Mouse (Mus musculus) embryonic facial prominence, embryonic 10.5 days (tissue): Measurements from ENCODE around the gene Flt3l. TPM values are rescaled to one million over a fixed set of nuclear protein-coding genes. Genes with fewer than 3 reads are reported as not detected.
"Not testable (repeated sequence)": the region's sequence is repeated elsewhere in the genome, so short reads cannot be mapped to it uniquely, and the experiment has no call there.

Experiments
- DNase-seq: peaks from one replicate; pipeline ENCODE4 v3.0.0-alpha.2; 2017; ENCODE audit warnings: low spot score
- H3K27ac ChIP-seq: fragments of 300-500 bp; sonication (generic); replicated peaks from 2 replicates; pipeline ENCODE4 v1.5.1; 2016; ENCODE audit warnings: mild to moderate bottlenecking
- H3K27me3 ChIP-seq: fragments of 300-500 bp; sonication (generic); replicated peaks from 2 replicates; pipeline ENCODE4 v1.6.1; 2016; ENCODE audit warnings: low read depth, mild to moderate bottlenecking; ENCODE audit not compliant: poor library complexity, severe bottlenecking
- H3K36me3 ChIP-seq: fragments of 300-500 bp; sonication (generic); replicated peaks from 2 replicates; pipeline ENCODE4 v1.6.1; 2016; ENCODE audit warnings: mild to moderate bottlenecking, moderate library complexity
- H3K4me1 ChIP-seq: fragments of 300-500 bp; sonication (generic); 2 replicates; pipeline ENCODE4 v1.6.1; 2016
- H3K4me3 ChIP-seq: fragments of 300-500 bp; sonication (generic); 2 replicates; pipeline ENCODE4 v1.5.1; 2016; ENCODE audit warnings: mild to moderate bottlenecking, moderate library complexity
- H3K9me3 ChIP-seq: fragments of 300-500 bp; sonication (generic); 2 replicates; pipeline ENCODE4 v1.6.1; 2016; ENCODE audit warnings: mild to moderate bottlenecking
- WGBS: fragments of 180-500 bp; shearing (Covaris S2); methylation state at CpG from one replicate; pipeline ENCODE4 v1.1.7; 2016; 5-methylcytosine and 5-hydroxymethylcytosine counted together
- polyA plus RNA-seq: library from polyadenylated mRNA; unstranded; fragments of >200 nt; fragmentation: Nextera tagmentation; extraction: Ambion mirVana; gene quantifications from 2 replicates; pipeline ENCODE4 v1.2.1, GENCODE M21; 2016

Flt3l gene
- polyA plus RNA-seq, 1 experiment from 2014 or later: 1.8 TPM

- H3K4me3 ChIP-seq, H3K36me3 ChIP-seq, H3K27me3 ChIP-seq, DNase-seq, H3K27ac ChIP-seq, H3K9me3 ChIP-seq: not testable (repeated sequence)
- 87% methylated on average over 4 of the region's 4 CpGs for WGBS
- H3K4me1 ChIP-seq: peaks cover 16% of the 10 kb centered on the region
These were observed 26.1 kb downstream of the Flt3l start for GRCm38 (mm10) chr7:45110089-45110488.

DNA sequence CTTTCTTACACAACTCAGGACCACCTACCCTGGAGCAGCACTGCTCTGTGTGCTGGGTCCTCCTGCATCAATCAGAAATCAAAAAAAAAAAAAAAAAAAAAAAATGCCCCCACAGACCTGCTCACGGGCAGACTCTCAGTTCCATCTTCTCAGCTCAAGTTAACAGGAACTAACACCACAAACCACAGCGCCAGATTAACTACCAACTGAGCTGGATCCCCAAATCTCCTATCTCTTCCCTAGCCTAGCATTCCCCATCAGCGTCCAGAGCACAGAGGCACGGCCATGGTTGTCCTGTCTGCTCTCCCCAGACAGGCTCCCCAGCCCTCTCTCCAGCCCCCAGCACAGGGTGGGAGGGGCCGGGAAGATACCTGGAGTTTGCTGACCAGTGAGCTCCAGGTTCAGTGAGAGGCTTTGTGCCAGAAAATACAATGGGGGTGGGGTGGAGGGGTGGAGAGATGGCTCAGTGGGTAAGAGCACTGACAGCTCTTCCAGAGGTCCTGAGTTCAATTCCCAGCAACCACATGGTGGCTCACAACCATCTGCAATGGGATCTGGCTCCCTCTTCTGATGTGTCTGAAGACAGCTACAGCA, 29.1 kb downstream of the Flt3l start:
- no peak overlapping the region for H3K4me3 ChIP-seq
- H3K27ac ChIP-seq: 0 out of 2 replicates have a peak overlapping the region, but pooled peaks have one; percentile 69
- peaks cover 36% of the 10 kb centered on the region for H3K4me1 ChIP-seq
- no peaks in the 10 kb centered on the region for H3K27me3 ChIP-seq
- H3K9me3 ChIP-seq: no peaks in the 10 kb centered on the region
- no peak for DNase-seq
- 56% methylated on average over 5 of the region's 5 CpGs for WGBS
- no peaks in the 10 kb centered on the region for H3K36me3 ChIP-seq

GRCm38 (mm10) chr7:45106441-45106840, 29.8 kb downstream of the Flt3l start:
- 40% methylated on average over 6 of the region's 6 CpGs for WGBS
- DNase-seq: peak; percentile 23
- no peaks in the 10 kb centered on the region for H3K36me3 ChIP-seq
- H3K4me1 ChIP-seq: peaks cover 36% of the 10 kb centered on the region
- H3K4me3 ChIP-seq: 0 out of 2 replicates have a peak overlapping the region, but pooled peaks have one; percentile 16
- no peaks in the 10 kb centered on the region for H3K27me3 ChIP-seq
- H3K27ac ChIP-seq: peak overlapping the region; percentile 69
- no peaks in the 10 kb centered on the region for H3K9me3 ChIP-seq

GRCm38 (mm10) chr7:45105491-45105890, 30.7 kb downstream of the Flt3l start:
- H3K27ac ChIP-seq: no peak overlapping the region
- no peaks in the 10 kb centered on the region for H3K36me3 ChIP-seq
- WGBS: 80% methylated on average over 8 of the region's 8 CpGs

GRCm38 (mm10) chr7:45104941-45105340, 31.3 kb downstream of the Flt3l start:
- no peaks in the 10 kb centered on the region for H3K36me3 ChIP-seq
- H3K4me1 ChIP-seq: peaks cover 36% of the 10 kb centered on the region
- no peaks in the 10 kb centered on the region for H3K27me3 ChIP-seq
- DNase-seq: no peak
- no peak overlapping the region for H3K4me3 ChIP-seq
- H3K27ac ChIP-seq: peak overlapping the region; percentile 44; the same call in 1 of the 2 replicates
- 87% methylated on average over 5 of the region's 5 CpGs for WGBS
- H3K9me3 ChIP-seq: no peaks in the 10 kb centered on the region

More at GRCm38 (mm10) chr7:45105491-45105890, 30.7 kb downstream of the Flt3l start:
- Histone ChIP-seq H3K27me3 (no peaks in the 10 kb centered on the region), H3K4me1 (peaks cover 36% of the 10 kb centered on the region), H3K9me3 (no peaks in the 10 kb centered on the region), H3K4me3 (no peak overlapping the region)
- DNase-seq: no peak

DNA sequence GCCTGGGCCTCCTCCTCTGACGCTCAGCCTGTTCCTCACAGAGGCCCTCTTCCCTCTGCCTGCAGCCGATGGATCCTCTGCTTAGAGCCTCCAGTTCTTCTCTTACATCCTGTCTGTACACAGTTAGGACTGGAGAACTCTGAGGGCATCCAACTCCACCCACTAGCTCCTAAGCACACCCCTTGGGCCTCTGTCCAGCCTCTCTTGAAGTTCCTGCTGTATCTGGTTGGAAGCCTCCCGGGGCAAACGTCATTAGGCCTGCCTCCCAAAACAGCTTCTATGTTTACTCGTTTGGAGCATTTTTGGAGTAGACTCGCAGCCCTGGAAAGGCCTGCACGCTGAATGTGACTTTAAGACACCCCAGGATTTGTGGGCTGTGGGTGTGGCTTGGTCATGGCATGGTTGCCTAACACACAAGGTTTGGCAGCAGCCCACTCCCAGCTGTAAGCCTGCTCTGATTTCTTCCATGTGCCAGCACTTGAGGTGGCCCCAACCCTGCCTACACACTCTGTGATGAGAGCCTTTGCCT, 32.5 kb downstream of the Flt3l start, which contains the start of gene Fcgrt:
Gene Fcgrt, minus strand, starts transcription at position 200 of the 529 bp plus-strand sequence.
- no peaks in the 10 kb centered on the region for H3K27me3 ChIP-seq
- H3K36me3 ChIP-seq: no peaks in the 10 kb centered on the region
- H3K4me1 ChIP-seq: peaks cover 36% of the 10 kb centered on the region
- peak within 1 kb of the TSS; percentile 36 for H3K4me3 ChIP-seq
- DNase-seq: peak; percentile 23
- peak within 1 kb of the TSS; percentile 82 for H3K27ac ChIP-seq
- H3K9me3 ChIP-seq: no peaks in the 10 kb centered on the region
- WGBS: 68% methylated on average over 7 of the region's 7 CpGs

DNA sequence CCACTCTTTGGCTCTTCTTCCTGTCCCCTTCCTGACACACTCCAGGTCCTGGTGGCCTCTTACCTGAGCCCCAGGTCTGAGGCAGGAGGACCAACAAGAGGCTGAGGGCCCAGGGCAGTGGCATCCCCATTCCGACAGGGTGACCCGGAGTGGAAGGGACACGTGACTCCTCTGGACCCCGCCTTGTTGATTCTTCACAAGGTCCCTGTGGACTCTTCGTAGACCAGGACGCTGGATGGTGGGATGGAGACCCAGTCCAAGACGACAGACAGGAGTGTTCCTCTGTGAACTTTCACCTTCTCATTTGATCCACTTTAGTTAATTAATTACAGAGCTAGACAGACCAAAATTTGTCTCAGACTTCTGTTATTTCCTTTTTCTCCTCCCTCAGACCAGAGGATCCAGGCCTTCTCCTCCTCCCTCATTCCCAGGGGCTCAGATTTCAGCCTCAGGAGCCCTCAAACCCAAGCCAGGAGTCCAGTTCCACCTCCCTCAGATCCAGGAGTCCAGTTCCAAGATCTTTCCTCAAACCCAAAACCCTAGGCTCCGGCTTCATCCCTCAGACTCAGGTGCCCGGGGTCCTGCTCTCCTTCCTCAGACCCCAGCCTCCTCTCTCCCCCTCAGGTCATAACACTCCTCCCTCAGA, 33.2 kb downstream of the Flt3l start:
- Histone ChIP-seq H3K9me3 (no peaks in the 10 kb centered on the region), H3K27me3 (no peaks in the 10 kb centered on the region), H3K27ac (peak overlapping the region; percentile 82), H3K4me1 (peaks cover 36% of the 10 kb centered on the region), H3K4me3 (peak overlapping the region; percentile 36), H3K36me3 (no peaks in the 10 kb centered on the region)
- no peak for DNase-seq
- WGBS: 65% methylated on average over 9 of the region's 9 CpGs

DNA sequence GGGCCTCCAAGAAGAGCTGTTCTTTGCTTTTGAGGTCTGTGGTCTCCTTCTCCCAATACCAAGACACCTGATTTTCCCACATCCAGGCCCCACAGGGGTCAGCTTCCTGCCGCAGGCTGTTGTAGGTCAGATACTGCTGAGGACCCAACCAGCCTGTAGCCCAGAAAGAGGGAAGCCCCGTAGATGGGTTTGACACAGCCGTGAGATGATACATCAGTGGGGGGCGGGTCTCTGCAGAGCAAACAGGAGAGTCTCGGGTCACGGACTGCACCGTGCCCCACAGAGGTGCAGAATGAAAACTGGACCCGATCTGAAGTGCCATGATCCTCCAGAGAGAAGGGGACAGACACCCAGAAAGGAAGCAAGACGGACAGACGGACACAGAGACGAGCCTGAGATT, 33.8 kb downstream of the Flt3l start:
- no peak overlapping the region for H3K27ac ChIP-seq
- WGBS: 89% methylated on average over 11 of the region's 11 CpGs
- no peaks in the 10 kb centered on the region for H3K27me3 ChIP-seq

GRCm38 (mm10) chr7:45100046-45100445, 36.2 kb downstream of the Flt3l start:
- Histone ChIP-seq H3K4me1 (peaks cover 26% of the 10 kb centered on the region), H3K9me3 (no peaks in the 10 kb centered on the region), H3K27me3 (no peaks in the 10 kb centered on the region), H3K36me3 (no peaks in the 10 kb centered on the region), H3K4me3 (no peak overlapping the region), H3K27ac (no peak overlapping the region)
- DNase-seq: no peak
- 93% methylated on average over 6 of the region's 6 CpGs for whole genome bisulfite sequencing

More for the DNA sequence above, 33.8 kb downstream of the Flt3l start:
- no peaks in the 10 kb centered on the region for H3K36me3 ChIP-seq
- peaks cover 36% of the 10 kb centered on the region for H3K4me1 ChIP-seq
- no peaks in the 10 kb centered on the region for H3K9me3 ChIP-seq
- DNase-seq: no peak
- 0 out of 2 replicates have a peak overlapping the region, but pooled peaks have one; percentile 2 for H3K4me3 ChIP-seq

- Histone ChIP-seq H3K9me3 (no peaks in the 10 kb centered on the region), H3K27me3 (no peaks in the 10 kb centered on the region), H3K4me1 (peaks cover 31% of the 10 kb centered on the region), H3K4me3 (no peak overlapping the region), H3K27ac (no peak overlapping the region), H3K36me3 (no peaks in the 10 kb centered on the region)
- WGBS: 87% methylated on average over 8 of the region's 8 CpGs
- DNase-seq: no peak
These were observed 37.5 kb downstream of the Flt3l start for GRCm38 (mm10) chr7:45098541-45099240.

GRCm38 (mm10) chr7:45097479-45097878, 38.8 kb downstream of the Flt3l start:
- no peak for DNase-seq
- 54% methylated on average over 6 of the region's 6 CpGs for WGBS
- Histone ChIP-seq H3K27me3 (no peaks in the 10 kb centered on the region), H3K9me3 (no peaks in the 10 kb centered on the region), H3K27ac (no peak overlapping the region), H3K4me3 (no peak overlapping the region), H3K36me3 (no peaks in the 10 kb centered on the region), H3K4me1 (peaks cover 29% of the 10 kb centered on the region)

- H3K27me3 ChIP-seq, H3K9me3 ChIP-seq, H3K27ac ChIP-seq, H3K4me3 ChIP-seq, H3K36me3 ChIP-seq, DNase-seq: not testable (repeated sequence)
- WGBS: 93% methylated on average over 14 of the region's 14 CpGs
- peaks cover 37% of the 10 kb centered on the region for H3K4me1 ChIP-seq
These were observed 40.3 kb downstream of the Flt3l start for GRCm38 (mm10) chr7:45095965-45096364.
